Mouse (Mus musculus): ENCODE measurements around the gene Carmil1.

- TF ChIP-seq RAD21 (IDR thresholded peaks at IDR 0.05; ENCODE audit: low read depth, low read length) (no peak), EP300 (IDR thresholded peaks at IDR 0.05; ENCODE audit: low read depth in 1 of 2, low read length in 2 of 2) (no peak), MAX (IDR thresholded peaks at IDR 0.05; ENCODE audit: low read length) (no peak), E2F4 (IDR thresholded peaks at IDR 0.05; ENCODE audit: borderline replicate concordance, low read depth, low read length) (no peak), UBTF (IDR thresholded peaks at IDR 0.05; ENCODE audit: borderline replicate concordance, insufficient read depth, low read depth, low read length) (no peak), TAL1 (IDR thresholded peaks at IDR 0.05; ENCODE audit: low read length) (no peak), POLR2AphosphoS5 (IDR thresholded peaks at IDR 0.05; ENCODE audit: borderline replicate concordance, low read depth, low read length) (no peak), CTCF (IDR thresholded peaks at IDR 0.05 in 2 of 3, conservative IDR thresholded peaks at IDR 0.05 in 1 of 3; ENCODE audit: control insufficient read depth in 1 of 3, insufficient read depth in 1 of 3, low read depth in 2 of 3, low read length in 3 of 3, poor library complexity in 1 of 3, severe bottlenecking in 1 of 3) (no peak), TCF12 (IDR thresholded peaks at IDR 0.05; ENCODE audit: low read depth, low read length) (no peak), POLR2A (IDR thresholded peaks at IDR 0.05; ENCODE audit: control insufficient read depth in 1 of 2, insufficient read depth in 1 of 2, low read depth in 1 of 2, low read length in 2 of 2, poor library complexity in 1 of 2) (no peak)
These were observed 208.0 kb downstream of the Carmil1 start for GRCm38 (mm10) chr13:24072588-24072987.

Data from MEL (cell line).